Mouse (Mus musculus) central nervous system, embryonic 14 days (tissue): Measurements from ENCODE around the gene Zmat1. TPM values are rescaled to one million over a fixed set of nuclear protein-coding genes. Genes with fewer than 3 reads are reported as not detected.

Experiments
- polyA plus RNA-seq: library from polyadenylated mRNA; depleted of rRNA; stranded (reverse); fragments of >200 nt; gene quantifications from 2 replicates; pipeline ENCODE4 v1.2.3, GENCODE M21; 2012; rRNA removed

Gene Zmat1
- 3.4 and 3.9 TPM in 2 replicates for polyA plus RNA-seq

GRCm38 (mm10) chrX:135008720-135009470 lies at the start of gene Zmat1:
TSS of gene Zmat1 (minus strand) at chrX:135009209.

GRCm38 (mm10) chrX:134964546-134964945 lies 44.5 kb downstream of the Zmat1 start, which contains the start of gene Nxf2:
TSS of gene Nxf2 (minus strand) at chrX:134964754.

Other genes with a start within 250 kb of the Zmat1 start
- gene Armcx2, start 200.0 kb downstream of the Zmat1 start, polyA plus RNA-seq, result 98.3 and 111 TPM in 2 replicates
- gene Nxf2, start 44.5 kb downstream of the Zmat1 start, polyA plus RNA-seq, result 0.22 and 0.28 TPM in 2 replicates
- not detected in 2 replicates for gene Gm15023, start 168.4 kb upstream of the Zmat1 start, polyA plus RNA-seq
- 33.9 and 34.5 TPM in 2 replicates for gene Tceal6, start 201.5 kb upstream of the Zmat1 start, polyA plus RNA-seq